Mouse (Mus musculus) midbrain, embryonic 15.5 days (tissue): Measurements from ENCODE around the gene Gpr132. TPM values are rescaled to one million over a fixed set of nuclear protein-coding genes. Genes with fewer than 3 reads are reported as not detected.

ENCODE experiments used
- ATAC-seq: fragments of 200-750 bp; cut with Nextera tagmentation; replicated peaks from 2 replicates; pipeline ENCODE4 v1.8.0; 2017; ENCODE audit warnings: moderate TSS enrichment
- H3K27ac ChIP-seq: fragments of 300-500 bp; sonication (generic); 2 replicates; pipeline ENCODE4 v1.5.1; 2015; ENCODE audit warnings: mild to moderate bottlenecking, inconsistent platforms
- H3K27me3 ChIP-seq: fragments of 300-500 bp; sonication (generic); replicated peaks from 2 replicates; pipeline ENCODE4 v1.6.1; 2015; ENCODE audit warnings: inconsistent platforms
- H3K36me3 ChIP-seq: fragments of 300-500 bp; sonication (generic); replicated peaks from 2 replicates; pipeline ENCODE4 v1.6.1; 2015; ENCODE audit warnings: inconsistent platforms
- H3K4me1 ChIP-seq: fragments of 300-500 bp; sonication (generic); 2 replicates; pipeline ENCODE4 v1.6.1; 2015; ENCODE audit warnings: inconsistent platforms
- H3K4me2 ChIP-seq: fragments of 300-500 bp; sonication (generic); 2 replicates; pipeline ENCODE4 v1.6.1; 2015; ENCODE audit warnings: inconsistent platforms, mild to moderate bottlenecking, moderate library complexity
- H3K4me3 ChIP-seq: fragments of 300-500 bp; sonication (generic); 2 replicates; pipeline ENCODE4 v1.5.1; 2015; ENCODE audit warnings: mild to moderate bottlenecking, inconsistent platforms
- H3K9ac ChIP-seq: fragments of 300-500 bp; sonication (generic); 2 replicates; pipeline ENCODE4 v1.6.1; 2015; ENCODE audit warnings: mild to moderate bottlenecking, inconsistent platforms
- H3K9me3 ChIP-seq: fragments of 300-500 bp; sonication (generic); 2 replicates; pipeline ENCODE4 v1.6.1; 2016; ENCODE audit warnings: inconsistent platforms
- WGBS: fragments of 180-500 bp; shearing (Covaris S2); methylation state at CpG from one replicate; pipeline ENCODE4 v1.1.7; 2015; ENCODE audit warnings: mixed read lengths; 5-methylcytosine and 5-hydroxymethylcytosine counted together
- polyA plus RNA-seq: library from polyadenylated mRNA; unstranded; fragments of >200 nt; fragmentation: Nextera tagmentation; extraction: Ambion mirVana; gene quantifications from 2 replicates; pipeline ENCODE4 v1.2.1, GENCODE M21; 2015

Gpr132 gene
- polyA plus RNA-seq, 1 experiment from 2014 or later, result 0.06 TPM

DNA sequence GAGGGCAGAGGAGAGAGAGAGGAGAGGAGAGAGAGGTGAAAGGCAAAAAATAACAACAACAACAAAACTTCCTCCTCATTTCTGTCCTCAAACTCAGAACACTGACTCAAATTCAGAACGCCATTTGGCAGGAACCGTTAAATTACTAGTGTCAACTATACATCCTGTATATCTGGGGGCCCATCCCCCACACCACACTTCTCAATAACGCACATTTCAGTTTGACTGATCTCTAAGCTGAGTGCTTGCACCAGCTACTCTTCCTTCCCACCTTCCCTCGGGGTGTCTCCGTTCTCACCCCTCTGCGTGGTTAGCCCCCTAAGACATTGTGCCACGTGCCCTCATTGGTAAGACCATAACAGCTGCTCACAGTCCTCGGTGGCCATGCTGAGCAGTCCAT, 8.1 kb downstream of the Gpr132 start:
- H3K4me3 ChIP-seq, result no peak overlapping the region
- WGBS, result 81% methylated on average over 8 of the region's 8 CpGs
- no peaks in the 10 kb centered on the region for H3K27me3 ChIP-seq
- no peaks in the 10 kb centered on the region for H3K9me3 ChIP-seq
- no peak overlapping the region for H3K27ac ChIP-seq
- H3K9ac ChIP-seq, result no peak overlapping the region
- no peaks in the 10 kb centered on the region for H3K4me1 ChIP-seq
- no peak for ATAC-seq
- H3K36me3 ChIP-seq, result no peaks in the 10 kb centered on the region
- no peak overlapping the region for H3K4me2 ChIP-seq

GRCm38 (mm10) chr12:112858581-112859336, 9.3 kb downstream of the Gpr132 start:
- H3K36me3 ChIP-seq, result no peaks in the 10 kb centered on the region
- ATAC-seq, result no peak
- no peaks in the 10 kb centered on the region for H3K9me3 ChIP-seq
- H3K27me3 ChIP-seq, result no peaks in the 10 kb centered on the region
- H3K4me1 ChIP-seq, result no peaks in the 10 kb centered on the region
- 86% methylated on average over 9 of the region's 9 CpGs for WGBS
- no peak overlapping the region for H3K9ac ChIP-seq
- no peak overlapping the region for H3K27ac ChIP-seq
- no peak overlapping the region for H3K4me3 ChIP-seq
- H3K4me2 ChIP-seq, result no peak overlapping the region

DNA sequence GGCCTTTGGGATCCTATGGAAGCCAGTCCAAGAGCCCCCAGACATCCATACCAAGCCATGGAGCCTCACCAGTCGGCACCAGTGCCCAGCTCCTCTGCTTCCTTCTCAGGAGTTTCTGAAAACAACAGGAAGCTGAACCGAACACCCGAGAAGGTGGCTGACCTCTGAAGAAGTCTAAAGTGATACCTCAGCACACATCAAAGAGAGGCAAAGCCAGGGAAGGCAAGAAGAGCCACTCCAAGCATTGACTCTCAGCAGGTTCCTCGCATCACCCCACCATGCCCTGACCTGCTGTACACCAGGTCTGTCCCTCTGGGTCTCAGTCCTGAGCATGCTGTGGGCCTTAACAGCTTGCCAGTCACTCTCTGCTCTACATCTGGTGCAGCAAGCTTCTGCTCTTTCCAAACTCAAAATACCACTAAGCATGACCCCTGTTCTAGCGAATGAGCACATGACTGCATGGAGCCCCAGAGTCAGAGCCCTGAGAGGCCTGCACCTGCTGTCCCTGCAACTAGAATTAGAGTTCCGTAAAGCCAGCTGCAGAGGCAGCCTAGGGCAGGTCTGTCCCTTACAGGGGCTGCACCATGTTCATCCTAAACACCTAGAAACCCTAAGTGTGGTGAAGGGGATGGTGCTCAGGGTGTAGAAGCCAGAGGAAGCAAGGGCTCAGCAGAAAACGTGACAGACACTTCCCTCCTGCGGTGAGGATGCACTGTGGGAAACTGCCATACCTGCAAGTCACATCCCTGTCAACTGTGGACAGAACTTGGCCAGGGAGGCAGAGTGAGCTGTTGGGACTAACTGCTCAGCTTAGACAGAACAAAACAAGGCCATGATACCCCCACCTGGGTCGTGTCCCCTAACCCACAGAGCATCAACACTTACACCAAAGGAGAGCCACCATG, 10.8 kb downstream of the Gpr132 start:
- 74% methylated on average over 9 of the region's 9 CpGs for WGBS
- Histone ChIP-seq H3K27ac (no peak overlapping the region), H3K27me3 (no peaks in the 10 kb centered on the region), H3K4me3 (no peak overlapping the region), H3K9me3 (no peaks in the 10 kb centered on the region), H3K36me3 (no peaks in the 10 kb centered on the region), H3K9ac (no peak overlapping the region), H3K4me1 (no peaks in the 10 kb centered on the region), H3K4me2 (no peak overlapping the region)
- ATAC-seq, result no peak

DNA sequence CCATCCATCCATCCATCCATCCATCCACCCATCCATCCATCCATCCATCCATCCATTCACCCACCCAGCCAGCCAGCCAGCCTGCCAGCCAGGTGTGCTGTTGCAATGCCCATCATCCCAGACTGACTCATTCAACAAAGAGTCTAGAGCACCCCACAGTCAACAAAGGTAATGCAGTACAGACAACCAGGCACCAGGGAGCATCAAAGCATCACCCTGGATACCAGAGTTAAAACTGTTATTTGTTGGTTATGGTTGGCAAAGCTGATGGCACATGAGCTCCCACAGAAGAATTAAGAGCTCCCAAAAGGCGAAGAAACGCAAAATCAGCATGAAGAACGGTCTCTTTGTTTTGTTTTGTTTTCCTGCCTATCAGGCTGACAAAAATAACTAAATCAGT, 11.7 kb downstream of the Gpr132 start:
- WGBS, result 78% methylated on average over 3 of the region's 3 CpGs
- H3K9ac ChIP-seq, result no peak overlapping the region
- H3K9me3 ChIP-seq, result no peaks in the 10 kb centered on the region
- no peaks in the 10 kb centered on the region for H3K27me3 ChIP-seq
- no peak overlapping the region for H3K4me3 ChIP-seq
- H3K36me3 ChIP-seq, result no peaks in the 10 kb centered on the region
- H3K27ac ChIP-seq, result no peak overlapping the region
- no peaks in the 10 kb centered on the region for H3K4me1 ChIP-seq
- no peak for ATAC-seq
- H3K4me2 ChIP-seq, result no peak overlapping the region

DNA sequence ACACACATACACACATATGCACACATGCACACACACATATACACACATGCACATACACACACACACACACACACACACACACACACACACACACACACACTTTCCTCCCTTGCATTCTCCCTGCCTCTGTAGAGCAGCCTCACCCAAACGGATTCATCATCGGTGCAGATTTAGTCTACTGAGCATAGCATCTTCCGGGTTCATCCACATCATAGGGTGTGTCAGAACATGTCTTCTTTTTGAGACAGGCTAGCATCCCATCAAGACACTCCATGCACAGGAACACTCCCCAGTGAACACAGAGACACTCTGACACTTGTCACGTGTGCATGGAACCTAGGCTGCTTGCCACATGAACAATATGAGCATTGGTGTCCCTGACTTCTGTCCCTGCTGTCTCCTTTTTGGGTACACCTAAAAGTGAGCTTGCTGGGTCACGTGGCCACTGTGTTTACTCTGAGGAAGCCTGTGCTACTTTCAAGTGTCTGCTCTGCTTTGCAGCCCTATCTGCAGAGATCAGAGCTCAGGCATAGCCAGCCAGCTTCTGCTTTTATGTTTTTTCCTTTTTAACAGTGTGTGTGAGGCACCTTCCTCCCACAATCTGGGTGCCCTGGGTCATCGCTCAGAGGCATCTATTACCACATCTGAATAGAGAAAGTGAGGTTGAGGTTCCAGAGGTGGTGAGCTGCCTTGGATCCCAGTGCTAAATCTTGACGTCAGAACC, 13.3 kb downstream of the Gpr132 start:
- no peak overlapping the region for H3K9ac ChIP-seq
- no peak overlapping the region for H3K27ac ChIP-seq
- no peak overlapping the region for H3K4me2 ChIP-seq
- ATAC-seq, result no peak
- WGBS, result 77% methylated on average over 7 of the region's 7 CpGs
- H3K4me3 ChIP-seq, result no peak overlapping the region
- no peaks in the 10 kb centered on the region for H3K36me3 ChIP-seq
- H3K4me1 ChIP-seq, result no peaks in the 10 kb centered on the region
- H3K27me3 ChIP-seq, result no peaks in the 10 kb centered on the region
- H3K9me3 ChIP-seq, result no peaks in the 10 kb centered on the region

- 89% methylated on average over 11 of the region's 11 CpGs for WGBS
- Histone ChIP-seq H3K36me3 (no peaks in the 10 kb centered on the region), H3K4me1 (no peaks in the 10 kb centered on the region), H3K9me3 (no peaks in the 10 kb centered on the region), H3K27ac (no peak overlapping the region), H3K4me3 (no peak overlapping the region), H3K4me2 (no peak overlapping the region), H3K9ac (no peak overlapping the region), H3K27me3 (no peaks in the 10 kb centered on the region)
- no peak for ATAC-seq
Measured at GRCm38 (mm10) chr12:112853050-112853729, 14.8 kb downstream of the Gpr132 start.

DNA sequence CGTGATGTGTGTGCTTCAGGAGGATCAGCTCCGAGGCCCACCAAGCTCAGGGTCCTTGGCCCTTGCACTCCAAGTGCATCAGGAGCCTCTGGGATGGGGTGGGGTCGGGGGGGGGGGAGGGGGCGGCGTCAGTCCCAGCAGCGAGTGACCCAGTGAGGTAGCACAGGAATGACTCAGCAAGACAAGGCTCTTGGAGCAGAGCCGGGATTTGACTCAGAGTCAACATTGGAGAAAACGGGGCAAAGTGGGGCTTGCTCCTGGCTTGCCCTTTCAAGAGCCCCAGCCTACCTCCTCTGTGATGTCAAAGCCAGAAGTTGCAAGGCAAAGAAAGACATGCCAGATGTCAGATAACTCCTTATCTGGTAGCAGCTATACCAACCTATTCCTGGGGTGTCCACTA, 16.9 kb downstream of the Gpr132 start:
- H3K9ac ChIP-seq, result no peak overlapping the region
- ATAC-seq, result no peak
- H3K27me3 ChIP-seq, result no peaks in the 10 kb centered on the region
- H3K4me3 ChIP-seq, result no peak overlapping the region
- no peak overlapping the region for H3K27ac ChIP-seq
- H3K4me2 ChIP-seq, result no peak overlapping the region
- no peaks in the 10 kb centered on the region for H3K9me3 ChIP-seq
- WGBS, result 57% methylated on average over 8 of the region's 8 CpGs
- H3K36me3 ChIP-seq, result no peaks in the 10 kb centered on the region
- H3K4me1 ChIP-seq, result no peaks in the 10 kb centered on the region

DNA sequence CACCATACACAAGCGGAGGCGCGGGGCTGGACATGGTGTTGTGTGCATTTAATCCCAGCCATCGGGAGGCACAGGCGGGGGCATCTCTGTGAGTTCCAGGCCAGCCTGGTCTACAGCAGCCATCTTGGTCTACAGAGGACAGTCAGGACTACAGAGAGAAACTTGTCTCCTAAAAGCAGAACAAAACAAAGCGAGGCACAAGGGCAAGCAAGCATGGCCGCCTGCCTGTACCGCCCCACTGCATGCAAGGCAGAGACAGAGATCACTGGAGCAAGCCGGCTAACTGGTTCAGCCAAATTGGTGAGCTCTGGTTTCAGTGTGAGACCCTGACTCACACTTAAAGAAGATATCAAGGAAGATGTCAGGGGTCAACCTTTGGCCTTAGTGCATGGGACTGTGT, 17.7 kb downstream of the Gpr132 start:
- H3K27ac ChIP-seq, result no peak overlapping the region
- no peaks in the 10 kb centered on the region for H3K9me3 ChIP-seq
- no peaks in the 10 kb centered on the region for H3K36me3 ChIP-seq
- ATAC-seq, result no peak
- 81% methylated on average over 9 of the region's 9 CpGs for WGBS
- H3K27me3 ChIP-seq, result no peaks in the 10 kb centered on the region
- no peak overlapping the region for H3K4me3 ChIP-seq
- no peak overlapping the region for H3K4me2 ChIP-seq
- no peak overlapping the region for H3K9ac ChIP-seq
- no peaks in the 10 kb centered on the region for H3K4me1 ChIP-seq

GRCm38 (mm10) chr12:112849235-112850022, 18.6 kb downstream of the Gpr132 start:
- 85% methylated on average over 11 of the region's 11 CpGs for WGBS
- H3K27ac ChIP-seq, result no peak overlapping the region

GRCm38 (mm10) chr12:112847880-112848279, 20.1 kb downstream of the Gpr132 start:
- Histone ChIP-seq H3K27ac (no peak overlapping the region), H3K4me3 (no peak overlapping the region), H3K9ac (no peak overlapping the region), H3K4me2 (no peak overlapping the region), H3K4me1 (no peaks in the 10 kb centered on the region), H3K27me3 (no peaks in the 10 kb centered on the region), H3K9me3 (no peaks in the 10 kb centered on the region), H3K36me3 (no peaks in the 10 kb centered on the region)
- ATAC-seq, result no peak
- 96% methylated on average over 2 of the region's 2 CpGs for WGBS

More at GRCm38 (mm10) chr12:112849235-112850022, 18.6 kb downstream of the Gpr132 start:
- Histone ChIP-seq H3K36me3 (no peaks in the 10 kb centered on the region), H3K27me3 (no peaks in the 10 kb centered on the region), H3K9ac (no peak overlapping the region), H3K4me2 (no peak overlapping the region), H3K9me3 (no peaks in the 10 kb centered on the region), H3K4me1 (no peaks in the 10 kb centered on the region), H3K4me3 (no peak overlapping the region)
- no peak for ATAC-seq

- H3K36me3 ChIP-seq, result no peaks in the 10 kb centered on the region
- no peak for ATAC-seq
- 23% methylated on average over 3 of the region's 3 CpGs for WGBS
- no peaks in the 10 kb centered on the region for H3K9me3 ChIP-seq
- no peak overlapping the region for H3K4me2 ChIP-seq
- no peaks in the 10 kb centered on the region for H3K4me1 ChIP-seq
- no peak overlapping the region for H3K4me3 ChIP-seq
- no peak overlapping the region for H3K27ac ChIP-seq
- H3K27me3 ChIP-seq, result no peaks in the 10 kb centered on the region
- no peak overlapping the region for H3K9ac ChIP-seq
Measured at GRCm38 (mm10) chr12:112843803-112844202, 24.2 kb downstream of the Gpr132 start.
